Mouse (Mus musculus) heart, postnatal 0 days (tissue): Measurements from ENCODE around the gene Pex5.

Experiments
- CTCF ChIP-seq: IDR thresholded peaks from 2 replicates; pipeline ENCODE4 v1.5.1; 2016; ENCODE audit warnings: antibody characterized with exemption, control low read depth, low read depth
- EP300 ChIP-seq: IDR thresholded peaks from 2 replicates; pipeline ENCODE4 v1.6.1; 2016; ENCODE audit warnings: antibody characterized with exemption, low read depth

DNA sequence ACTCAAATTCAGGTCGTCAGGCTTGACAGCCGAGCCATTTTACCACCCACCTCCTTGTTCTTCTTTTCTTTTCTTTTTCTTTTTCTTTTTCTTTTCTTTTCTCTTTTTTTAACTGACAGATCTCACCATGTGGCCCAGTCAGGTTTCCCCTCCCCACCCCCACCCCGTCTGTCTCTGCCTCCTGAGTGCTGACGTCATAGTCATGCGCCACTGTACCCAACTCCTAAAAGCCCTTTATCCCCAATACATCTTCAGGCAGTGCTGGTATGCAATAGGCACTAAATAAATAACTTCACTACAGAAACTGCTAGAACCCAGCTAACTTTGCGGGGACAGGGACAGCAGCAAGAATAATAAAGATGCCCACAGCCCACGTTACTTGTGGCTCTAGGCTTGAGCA, 21.4 kb upstream of the Pex5 start:
- TF ChIP-seq CTCF: no peak
- TF ChIP-seq EP300: no peak
